Mouse (Mus musculus) ES-E14 (cell line): ENCODE data around the gene Nlrp4a. TPM values are rescaled to one million over a fixed set of nuclear protein-coding genes. Genes with fewer than 3 reads are reported as not detected.
"Not testable (repeated sequence)": the region's sequence is repeated elsewhere in the genome, so short reads cannot be mapped to it uniquely, and the experiment has no call there.

Source experiments
- DNase-seq: peaks from one replicate; pipeline ENCODE4 v3.0.0-alpha.2; 2013; ENCODE audit warnings: low read depth, low spot score
- H3K27ac ChIP-seq: 2 replicates; pipeline ENCODE4 v1.5.1; 2012; ENCODE audit warnings: low read depth, mild to moderate bottlenecking, low read length, moderate library complexity, mixed read lengths; ENCODE audit not compliant: poor library complexity, insufficient read depth, severe bottlenecking
- H3K36me3 ChIP-seq: 2 replicates; pipeline ENCODE4 v1.6.1; 2012; ENCODE audit warnings: mild to moderate bottlenecking, low read length, moderate library complexity, mixed read lengths; ENCODE audit not compliant: control insufficient read depth, poor library complexity, insufficient read depth, severe bottlenecking
- H3K4me1 ChIP-seq, 2 experiments: fragments of 150-350 bp in 1 of 2; sonication (generic) in 1 of 2; 2 replicates each; pipeline ENCODE4 v1.6.1; 2012; ENCODE audit warnings: low read length in 2 of 2, mild to moderate bottlenecking in 1 of 2, mixed read lengths in 1 of 2; ENCODE audit not compliant: control insufficient read depth in 2 of 2, insufficient read depth in 2 of 2, poor library complexity in 1 of 2
- H3K4me3 ChIP-seq, 2 experiments: fragments of 150-350 bp in 1 of 2; sonication (generic) in 1 of 2; 2 replicates each; pipeline ENCODE4 v1.5.1; 2012; ENCODE audit warnings: low read length in 2 of 2, low read depth in 1 of 2, mild to moderate bottlenecking in 1 of 2, mixed read lengths in 1 of 2; ENCODE audit not compliant: insufficient read depth in 1 of 2, poor library complexity in 1 of 2, severe bottlenecking in 1 of 2
- H3K9ac ChIP-seq: 2 replicates; pipeline ENCODE4 v1.6.1; 2012; ENCODE audit warnings: low read depth, mild to moderate bottlenecking, low read length, mixed read lengths; ENCODE audit not compliant: poor library complexity, insufficient read depth, severe bottlenecking
- H3K9me3 ChIP-seq: fragments of 150-350 bp; sonication (generic); 2 replicates; pipeline ENCODE4 v1.6.1; 2012; ENCODE audit warnings: low read depth, mild to moderate bottlenecking, low read length; ENCODE audit not compliant: control insufficient read depth, insufficient read depth
- CHD2 ChIP-seq: IDR thresholded peaks from 2 replicates; pipeline ENCODE4 v1.6.1; 2014; ENCODE audit warnings: mild to moderate bottlenecking, low read depth, low read length, inconsistent platforms
- HCFC1 ChIP-seq: IDR thresholded peaks from 2 replicates; pipeline ENCODE4 v1.6.1; 2012; ENCODE audit warnings: low read length, inconsistent platforms, borderline replicate concordance; ENCODE audit not compliant: insufficient read depth
- MAFK ChIP-seq: IDR thresholded peaks from 2 replicates; pipeline ENCODE4 v1.6.1; 2014; ENCODE audit warnings: mild to moderate bottlenecking, low read depth, low read length, inconsistent platforms; ENCODE audit not compliant: insufficient read depth
- ZC3H11A ChIP-seq: IDR thresholded peaks from 2 replicates; pipeline ENCODE4 v1.6.1; 2012; ENCODE audit warnings: low read depth, mild to moderate bottlenecking, inconsistent platforms, low read length, borderline replicate concordance
- ZNF384 ChIP-seq: IDR thresholded peaks from 2 replicates; pipeline ENCODE4 v1.6.1; 2012; ENCODE audit warnings: low read depth, low read length, inconsistent platforms
- in situ Hi-C, 2 experiments: fragments of 600-800 bp; cut with MboI; formaldehyde crosslinking; loops; one replicate each; pipeline ENCODE4 v1.15.1; 2025; ENCODE audit warnings: low sequenced_read_pairs in 2 of 2, inconsistent platforms in 1 of 2; ENCODE audit not compliant: unreplicated experiment in 2 of 2
- total RNA-seq: library from RNA; depleted of rRNA; stranded (reverse); fragments of 300-350 nt; gene quantifications from 2 replicates; pipeline ENCODE4 v1.2.3, GENCODE M21; 2012; rRNA removed

Nlrp4a gene
- total RNA-seq, 1 experiment, result 1.8 TPM

GRCm38 (mm10) chr7:26476690-26477089, 41.8 kb downstream of the Nlrp4a start:
- no peak overlapping the region for H3K4me3 ChIP-seq
- no peak for TF ChIP-seq HCFC1
- no peak for TF ChIP-seq ZNF384
- no peak for TF ChIP-seq CHD2
- TF ChIP-seq ZC3H11A, result no peak
- no peak for TF ChIP-seq MAFK
- H3K4me1 ChIP-seq, result no peaks in the 10 kb centered on the region; a peak in 1 of 4 replicates
- in situ Hi-C loops, result no loop called here
- H3K9me3 ChIP-seq, result no peaks in the 10 kb centered on the region
- H3K9ac ChIP-seq, result no peak overlapping the region
- no peaks in the 10 kb centered on the region; the same call in 1 of the 2 replicates for H3K36me3 ChIP-seq
- DNase-seq, result no peak
- no peak overlapping the region; the same call in 1 of the 2 replicates for H3K27ac ChIP-seq

- H3K4me3 ChIP-seq, H3K9me3 ChIP-seq, H3K9ac ChIP-seq, H3K27ac ChIP-seq, H3K4me1 ChIP-seq, H3K36me3 ChIP-seq, in situ Hi-C loops: not testable (repeated sequence)
- peak; percentile 36 for DNase-seq
These were observed 54.6 kb downstream of the Nlrp4a start for GRCm38 (mm10) chr7:26489514-26489913.

Other genes starting within 250 kb of the Nlrp4a start
- gene Vmn1r184, start 174.8 kb upstream of the Nlrp4a start, total RNA-seq, result not detected in 2 replicates
- 0.27 TPM in 1 of 2 replicates, not detected in the other for gene Cyp2a4, start 127.9 kb upstream of the Nlrp4a start, total RNA-seq
- 0.13 and 0.53 TPM in 2 replicates for gene Nlrp9c, start 31.4 kb upstream of the Nlrp4a start, total RNA-seq
- gene Nlrp9a, start 99.9 kb downstream of the Nlrp4a start, total RNA-seq, result not detected in 2 replicates
- gene Vmn1r185, start 183.4 kb downstream of the Nlrp4a start, total RNA-seq, result not detected in 2 replicates